Mouse (Mus musculus) heart, adult 2 months (tissue): ENCODE data around the gene Cd59b.

Source experiments
- CTCF ChIP-seq: fragments of 200-600 bp; IDR thresholded peaks from 2 replicates; pipeline ENCODE4 v1.8.1; 2022; ENCODE audit warnings: antibody characterized with exemption, mild to moderate bottlenecking, moderate library complexity
- EP300 ChIP-seq: fragments of 200-500 bp; IDR thresholded peaks from 2 replicates; pipeline ENCODE4 v1.6.1; 2011; ENCODE audit warnings: low read depth, low read length, control low read depth; ENCODE audit not compliant: insufficient read depth
- POLR2A ChIP-seq: fragments of 200-500 bp; IDR thresholded peaks from 2 replicates; pipeline ENCODE4 v1.6.1; 2011; ENCODE audit warnings: mild to moderate bottlenecking, low read depth, low read length, control low read depth; ENCODE audit not compliant: insufficient read depth

GRCm38 (mm10) chr2:104044479-104045080 is 25.1 kb upstream of the Cd59b start:
- TF ChIP-seq CTCF = no peak
- no peak for TF ChIP-seq POLR2A
- no peak for TF ChIP-seq EP300
